Mouse (Mus musculus) CH12.LX (cell line): ENCODE data around the gene Ctrb1. TPM values are rescaled to one million over a fixed set of nuclear protein-coding genes. Genes with fewer than 3 reads are reported as not detected.

ENCODE experiments used
- DNase-seq: peaks from one replicate; pipeline ENCODE4 v3.0.0-alpha.2; 2013; ENCODE audit errors: extremely low read depth
- H3K27ac ChIP-seq: 2 replicates; pipeline ENCODE4 v1.5.1; 2012; ENCODE audit warnings: low read depth, mild to moderate bottlenecking, control low read depth, moderate library complexity; ENCODE audit not compliant: insufficient read depth
- H3K27me3 ChIP-seq: replicated peaks from 2 replicates; pipeline ENCODE3; 2012; ENCODE audit warnings: inconsistent platforms
- H3K36me3 ChIP-seq, 2 experiments: replicated peaks in 1 of 2; 2 replicates each; pipeline versions ENCODE3 to v1.6.1; 2012; ENCODE audit warnings: inconsistent platforms in 1 of 2, low read length in 1 of 2, mild to moderate bottlenecking in 1 of 2, mixed read lengths in 1 of 2, moderate library complexity in 1 of 2; ENCODE audit not compliant: control insufficient read depth in 1 of 2, insufficient read depth in 1 of 2
- H3K4me1 ChIP-seq, 2 experiments: 2 replicates each; pipeline ENCODE4 v1.6.1; 2012; ENCODE audit warnings: inconsistent platforms in 1 of 2, moderate library complexity in 1 of 2; ENCODE audit not compliant: insufficient read depth in 2 of 2, control insufficient read depth in 1 of 2
- H3K4me2 ChIP-seq: 2 replicates; pipeline ENCODE4 v1.6.1; 2012; ENCODE audit warnings: low read depth, mild to moderate bottlenecking, control low read depth; ENCODE audit not compliant: poor library complexity, insufficient read depth, severe bottlenecking
- H3K4me3 ChIP-seq, 3 experiments: fragments of 150-350 bp in 1 of 3; sonication (generic) in 1 of 3; replicated peaks in 1 of 3; 2 replicates each; pipeline versions ENCODE3 to v1.5.1; 2011 to 2012; ENCODE audit warnings: low read depth in 2 of 3, low read length in 2 of 3, mild to moderate bottlenecking in 2 of 3, moderate library complexity in 2 of 3, control low read depth in 1 of 3, improper control_type of control experiment in 1 of 3, inconsistent platforms in 1 of 3, mixed read lengths in 1 of 3; ENCODE audit not compliant: poor library complexity in 1 of 3
- H3K79me2 ChIP-seq: replicated peaks from 2 replicates; pipeline ENCODE4 v1.6.1; 2012; ENCODE audit warnings: mild to moderate bottlenecking, moderate library complexity; ENCODE audit not compliant: control insufficient read depth, poor library complexity, insufficient read depth, severe bottlenecking; ENCODE audit errors: extremely low read depth
- H3K9ac ChIP-seq: 2 replicates; pipeline ENCODE4 v1.6.1; 2012; ENCODE audit warnings: low read depth, mild to moderate bottlenecking, control low read depth, moderate library complexity; ENCODE audit not compliant: insufficient read depth
- H3K9me3 ChIP-seq: replicated peaks from 2 replicates; pipeline ENCODE3; 2012; ENCODE audit warnings: low read length, inconsistent platforms, mixed read lengths
- E2F4 ChIP-seq: IDR thresholded peaks from 2 replicates; pipeline ENCODE4 v1.6.1; 2011; ENCODE audit warnings: low read depth, low read length, improper control_type of control experiment; ENCODE audit not compliant: insufficient replicate concordance
- JUND ChIP-seq: conservative IDR thresholded peaks from 2 replicates; pipeline ENCODE4 v1.6.1; 2011; ENCODE audit warnings: low read depth, low read length, improper control_type of control experiment
- KAT2A ChIP-seq: IDR thresholded peaks from 2 replicates; pipeline ENCODE4 v1.6.1; 2012; ENCODE audit warnings: low read length, improper control_type of control experiment, inconsistent platforms; ENCODE audit not compliant: insufficient replicate concordance
- MAFK ChIP-seq: IDR thresholded peaks from 2 replicates; pipeline ENCODE4 v1.6.1; 2011; ENCODE audit warnings: low read length, improper control_type of control experiment; ENCODE audit not compliant: insufficient replicate concordance
- MXI1 ChIP-seq: IDR thresholded peaks from 2 replicates; pipeline ENCODE4 v1.6.1; 2011; ENCODE audit warnings: mild to moderate bottlenecking, low read depth, low read length, improper control_type of control experiment
- NRF1 ChIP-seq: IDR thresholded peaks from 2 replicates; pipeline ENCODE4 v1.6.1; 2014; ENCODE audit warnings: low read depth, mild to moderate bottlenecking, inconsistent platforms, low read length, improper control_type of control experiment, moderate library complexity
- TCF12 ChIP-seq: IDR thresholded peaks from 2 replicates; pipeline ENCODE4 v1.6.1; 2014; ENCODE audit warnings: low read depth, mild to moderate bottlenecking, inconsistent platforms, low read length, improper control_type of control experiment
- UBTF ChIP-seq: IDR thresholded peaks from 2 replicates; pipeline ENCODE4 v1.6.1; 2012; ENCODE audit warnings: low read depth, mild to moderate bottlenecking, inconsistent platforms, low read length, improper control_type of control experiment, moderate library complexity
- USF1 ChIP-seq: IDR thresholded peaks from 2 replicates; pipeline ENCODE4 v1.6.1; 2014; ENCODE audit warnings: low read depth, mild to moderate bottlenecking, inconsistent platforms, low read length, improper control_type of control experiment
- ZC3H11A ChIP-seq: IDR thresholded peaks from 2 replicates; pipeline ENCODE4 v1.6.1; 2012; ENCODE audit warnings: low read depth, mild to moderate bottlenecking, inconsistent platforms, low read length, improper control_type of control experiment
- ZMIZ1 ChIP-seq: IDR thresholded peaks from 2 replicates; pipeline ENCODE4 v1.6.1; 2012; ENCODE audit warnings: low read depth, mild to moderate bottlenecking, inconsistent platforms, low read length, improper control_type of control experiment
- ZNF384 ChIP-seq: IDR thresholded peaks from 2 replicates; pipeline ENCODE4 v1.6.1; 2012; ENCODE audit warnings: low read depth, low read length, improper control_type of control experiment, inconsistent platforms
- dilution Hi-C: fragments of 300-500 bp; cut with MboI; formaldehyde crosslinking; loops from 2 replicates; pipeline ENCODE4 v1.14.3; 2020; ENCODE audit warnings: low sequenced_read_pairs; ENCODE audit not compliant: extremely low pct_unique_long_range_greater_than_20kb, extremely low pct_ligation_motif_present
- in situ Hi-C: fragments of 300-500 bp; cut with MboI; formaldehyde crosslinking; loops from 3 replicates; pipeline ENCODE4 v1.14.3; 2019; ENCODE audit warnings: low sequenced_read_pairs, low pct_ligation_motif_present, low pct_unique_long_range_greater_than_20kb, mixed read lengths
- polyA plus RNA-seq: library from polyadenylated mRNA; unstranded; fragments of >175 nt; gene quantifications from 2 replicates; pipeline ENCODE4 v1.2.1, GENCODE M21; 2012; ENCODE audit warnings: low read depth; ENCODE audit not compliant: insufficient read length
- total RNA-seq, 2 experiments: library from RNA; depleted of rRNA; stranded (reverse); fragments of 300-350 nt in 1 of 2; fragments of >200 nt in 1 of 2; gene quantifications; 2 replicates each; pipeline ENCODE4 v1.2.3; 2012 to 2014

Ctrb1 gene
- total and polyA plus RNA-seq, 3 experiments = not detected

- TF ChIP-seq NRF1 (peak; percentile 84), ZMIZ1 (peak; percentile 50), TCF12 (peak; percentile 50), ZNF384 (peak; percentile 73; the same call in 1 of the 2 replicates), KAT2A (peak; percentile 90; the same call in 1 of the 2 replicates), E2F4 (peak; percentile 22; the same call in 1 of the 2 replicates), USF1 (no peak)
- TF ChIP-seq, all 38 proteins: peak for 21
Measured at GRCm38 (mm10) chr8:111643264-111644141, 47.3 kb downstream of the Ctrb1 start, which contains the start of gene Zfp1 (continued).

GRCm38 (mm10) chr8:111642939-111643263 lies 47.9 kb downstream of the Ctrb1 start:
- in situ Hi-C loops = no loop called here

GRCm38 (mm10) chr8:111642496-111642895 lies 48.3 kb downstream of the Ctrb1 start:
- peaks cover 0 to 16% of the 10 kb centered on the region in 2 experiments; a peak in 2 of 4 replicates for H3K4me1 ChIP-seq
- DNase-seq = peak; percentile 63
- H3K36me3 ChIP-seq = peaks cover 0 to 4% of the 10 kb centered on the region in 2 experiments
- H3K27ac ChIP-seq = no peak overlapping the region
- H3K4me2 ChIP-seq = peak overlapping the region; percentile 88
- H3K4me3 ChIP-seq = peak overlapping the region; percentile 69 to 89 (median 73)
- peak overlapping the region; percentile 80 for H3K9ac ChIP-seq
- no peaks in the 10 kb centered on the region for H3K9me3 ChIP-seq
- in situ Hi-C loops = no loop called here
- peaks cover 6% of the 10 kb centered on the region for H3K79me2 ChIP-seq
- TF ChIP-seq JUND = no peak
- peak; percentile 70 for TF ChIP-seq MAFK
- dilution Hi-C loops = no loop called here
- no peaks in the 10 kb centered on the region for H3K27me3 ChIP-seq

More at GRCm38 (mm10) chr8:111642939-111643263, 47.9 kb downstream of the Ctrb1 start:
- H3K27ac ChIP-seq = no peak overlapping the region; the same call in 1 of the 2 replicates
- peaks cover 0 to 4% of the 10 kb centered on the region in 2 experiments for H3K36me3 ChIP-seq
- H3K4me1 ChIP-seq = peaks cover 0 to 18% of the 10 kb centered on the region in 2 experiments; a peak in 2 of 4 replicates
- TF ChIP-seq UBTF (no peak), MXI1 (peak; percentile 52; the same call in 1 of the 2 replicates), ZC3H11A (no peak)
- peak overlapping the region; percentile 69 to 89 (median 73) for H3K4me3 ChIP-seq
- peaks cover 6% of the 10 kb centered on the region for H3K79me2 ChIP-seq
- H3K4me2 ChIP-seq = peak overlapping the region; percentile 88
- DNase-seq = no peak
- H3K9ac ChIP-seq = peak overlapping the region; percentile 80
- no peaks in the 10 kb centered on the region for H3K9me3 ChIP-seq
- dilution Hi-C loops = no loop called here
- H3K27me3 ChIP-seq = no peaks in the 10 kb centered on the region
